Mouse (Mus musculus) cerebellum, postnatal 36 days (tissue): Measurements from ENCODE around the gene Arhgap15.

Experiments used
- DNase-seq, 2 experiments: peaks; one replicate each; pipeline ENCODE4 v3.0.0; 2021 to 2022; ENCODE audit warnings: mixed read lengths in 2 of 2

The Arhgap15 gene

GRCm38 (mm10) chr2:44112990-44113798, 364.6 kb downstream of the Arhgap15 start:
- DNase-seq = peak in 1 of 2 experiments; percentile 3

- no peak for DNase-seq
These were observed 365.7 kb downstream of the Arhgap15 start for GRCm38 (mm10) chr2:44114296-44114695.

GRCm38 (mm10) chr2:44121162-44121561, 372.5 kb downstream of the Arhgap15 start:
- DNase-seq = no peak

GRCm38 (mm10) chr2:44123246-44123645, 374.6 kb downstream of the Arhgap15 start:
- DNase-seq = no peak

GRCm38 (mm10) chr2:44124093-44124492, 375.5 kb downstream of the Arhgap15 start:
- no peak for DNase-seq

- no peak for DNase-seq
These were observed 376.1 kb downstream of the Arhgap15 start for GRCm38 (mm10) chr2:44124683-44125082.

- no peak for DNase-seq
These were observed 377.5 kb downstream of the Arhgap15 start for GRCm38 (mm10) chr2:44126044-44126695.

- no peak for DNase-seq
These were observed 380.9 kb downstream of the Arhgap15 start for GRCm38 (mm10) chr2:44129533-44129932.

GRCm38 (mm10) chr2:44131271-44131670, 382.6 kb downstream of the Arhgap15 start:
- DNase-seq = no peak

- DNase-seq = no peak
These were observed 386.2 kb downstream of the Arhgap15 start for GRCm38 (mm10) chr2:44134796-44135195.

GRCm38 (mm10) chr2:44140455-44140854, 391.8 kb downstream of the Arhgap15 start:
- DNase-seq = no peak

GRCm38 (mm10) chr2:44142152-44142551, 393.5 kb downstream of the Arhgap15 start:
- DNase-seq = no peak

- no peak for DNase-seq
These were observed 394.0 kb downstream of the Arhgap15 start for GRCm38 (mm10) chr2:44142611-44143010.

- DNase-seq = no peak
These were observed 397.7 kb downstream of the Arhgap15 start for GRCm38 (mm10) chr2:44146124-44146981.

GRCm38 (mm10) chr2:44147486-44147885, 398.9 kb downstream of the Arhgap15 start:
- DNase-seq = no peak

GRCm38 (mm10) chr2:44147971-44148370, 399.3 kb downstream of the Arhgap15 start:
- DNase-seq = no peak

GRCm38 (mm10) chr2:44148550-44149100, 400.0 kb downstream of the Arhgap15 start:
- DNase-seq = no peak

GRCm38 (mm10) chr2:44152301-44152700, 403.7 kb downstream of the Arhgap15 start:
- DNase-seq = no peak

GRCm38 (mm10) chr2:44160358-44160757, 411.7 kb downstream of the Arhgap15 start:
- DNase-seq = no peak

- DNase-seq = no peak
These were observed 417.2 kb downstream of the Arhgap15 start for GRCm38 (mm10) chr2:44165789-44166188.

- no peak for DNase-seq
These were observed 418.1 kb downstream of the Arhgap15 start for GRCm38 (mm10) chr2:44166716-44167115.

GRCm38 (mm10) chr2:44184476-44184875, 435.9 kb downstream of the Arhgap15 start:
- no peak for DNase-seq

GRCm38 (mm10) chr2:44190749-44191148, 442.1 kb downstream of the Arhgap15 start:
- DNase-seq = no peak
